Mouse (Mus musculus): ENCODE results near the gene Usp7. TPM values are rescaled to one million over a fixed set of nuclear protein-coding genes. Genes with fewer than 3 reads are reported as not detected.

Usp7 gene
- total and polyA plus RNA-seq, 3 experiments, result 25.9 to 362 (median 150) TPM

- DNase-seq (ENCODE audit: low spot score) (no peak), ATAC-seq (ENCODE audit: extremely low read depth, insufficient number of reproducible peaks, low FRiP score, poor library complexity, severe bottlenecking) (no peak)
- Histone ChIP-seq H3K9me3 (replicated peaks) (no peaks in the 10 kb centered on the region), H3K4me1 (ENCODE audit: insufficient read depth, low read depth, low read length) (peaks cover 50% of the 10 kb centered on the region), H3K4me3 (ENCODE audit: low read depth, low read length) (no peak overlapping the region), H3K36me3 (replicated peaks) (no peaks in the 10 kb centered on the region), H3K27me3 (ENCODE audit: insufficient read depth, low read length) (no peaks in the 10 kb centered on the region)
- TF ChIP-seq GATA1 (IDR thresholded peaks at IDR 0.05; ENCODE audit: borderline replicate concordance, low read length) (no peak), POLR2AphosphoS5 (IDR thresholded peaks at IDR 0.05; ENCODE audit: insufficient replicate concordance, low read depth, low read length) (no peak), CTCF (IDR thresholded peaks at IDR 0.05; ENCODE audit: low read depth, low read length) (no peak), TAL1 (conservative IDR thresholded peaks at IDR 0.05; ENCODE audit: low read depth, low read length) (no peak), GATA2 (IDR thresholded peaks at IDR 0.05; ENCODE audit: borderline replicate concordance, low read depth, low read length) (no peak)
Observed at GRCm38 (mm10) chr16:8743989-8744388, 48.1 kb downstream of the Usp7 start.

GRCm38 (mm10) chr16:8741697-8742096 is 50.4 kb downstream of the Usp7 start:
- TF ChIP-seq GATA1 (IDR thresholded peaks at IDR 0.05; ENCODE audit: borderline replicate concordance, low read length) (no peak), TAL1 (conservative IDR thresholded peaks at IDR 0.05; ENCODE audit: low read depth, low read length) (no peak), GATA2 (IDR thresholded peaks at IDR 0.05; ENCODE audit: borderline replicate concordance, low read depth, low read length) (no peak), POLR2AphosphoS5 (IDR thresholded peaks at IDR 0.05; ENCODE audit: insufficient replicate concordance, low read depth, low read length) (no peak), CTCF (IDR thresholded peaks at IDR 0.05; ENCODE audit: low read depth, low read length) (no peak)
- no peaks in the 10 kb centered on the region for H3K27me3 ChIP-seq (ENCODE audit: insufficient read depth, low read length)
- peaks cover 34% of the 10 kb centered on the region for H3K4me1 ChIP-seq (ENCODE audit: insufficient read depth, low read depth, low read length)
- H3K36me3 ChIP-seq (replicated peaks), result no peaks in the 10 kb centered on the region
- DNase-seq (ENCODE audit: low spot score) (no peak), ATAC-seq (ENCODE audit: extremely low read depth, insufficient number of reproducible peaks, low FRiP score, poor library complexity, severe bottlenecking) (no peak)
- no peaks in the 10 kb centered on the region for H3K9me3 ChIP-seq (replicated peaks)
- H3K4me3 ChIP-seq (ENCODE audit: low read depth, low read length), result no peak overlapping the region

- Histone ChIP-seq H3K27me3 (ENCODE audit: insufficient read depth, low read length) (no peaks in the 10 kb centered on the region), H3K4me1 (ENCODE audit: insufficient read depth, low read depth, low read length) (peaks cover 33% of the 10 kb centered on the region), H3K4me3 (ENCODE audit: low read depth, low read length) (no peak overlapping the region), H3K9me3 (replicated peaks) (no peaks in the 10 kb centered on the region), H3K36me3 (replicated peaks) (peaks cover 1% of the 10 kb centered on the region)
- ATAC-seq (ENCODE audit: extremely low read depth, insufficient number of reproducible peaks, low FRiP score, poor library complexity, severe bottlenecking), result no peak
- DNase-seq (ENCODE audit: low spot score), result no peak
- TF ChIP-seq GATA2 (IDR thresholded peaks at IDR 0.05; ENCODE audit: borderline replicate concordance, low read depth, low read length) (no peak), GATA1 (IDR thresholded peaks at IDR 0.05; ENCODE audit: borderline replicate concordance, low read length) (no peak)
Observed at GRCm38 (mm10) chr16:8741110-8741509, 51.0 kb downstream of the Usp7 start.

- DNase-seq (ENCODE audit: low spot score), result peak; percentile 69
- Histone ChIP-seq H3K9me3 (replicated peaks) (no peaks in the 10 kb centered on the region), H3K4me1 (ENCODE audit: insufficient read depth, low read depth, low read length) (peaks cover 42% of the 10 kb centered on the region)
Observed at GRCm38 (mm10) chr16:8738542-8739514, 53.3 kb downstream of the Usp7 start.

GRCm38 (mm10) chr16:8737666-8738541 is 54.2 kb downstream of the Usp7 start:
- H3K9me3 ChIP-seq (replicated peaks), result no peaks in the 10 kb centered on the region
- H3K4me1 ChIP-seq (ENCODE audit: insufficient read depth, low read depth, low read length), result peaks cover 45% of the 10 kb centered on the region
- H3K27me3 ChIP-seq (ENCODE audit: insufficient read depth, low read length), result no peaks in the 10 kb centered on the region
- H3K4me3 ChIP-seq (ENCODE audit: low read depth, low read length), result peak overlapping the region; percentile 84
- TF ChIP-seq GATA2 (IDR thresholded peaks at IDR 0.05; ENCODE audit: borderline replicate concordance, low read depth, low read length) (no peak), TAL1 (conservative IDR thresholded peaks at IDR 0.05; ENCODE audit: low read depth, low read length) (no peak), GATA1 (IDR thresholded peaks at IDR 0.05; ENCODE audit: borderline replicate concordance, low read length) (no peak), CTCF (IDR thresholded peaks at IDR 0.05; ENCODE audit: low read depth, low read length) (no peak), POLR2AphosphoS5 (IDR thresholded peaks at IDR 0.05; ENCODE audit: insufficient replicate concordance, low read depth, low read length) (no peak)
- ATAC-seq (ENCODE audit: extremely low read depth, insufficient number of reproducible peaks, low FRiP score, poor library complexity, severe bottlenecking) (no peak), DNase-seq (ENCODE audit: low spot score) (no peak)
- peaks cover 31% of the 10 kb centered on the region for H3K36me3 ChIP-seq (replicated peaks)

More at GRCm38 (mm10) chr16:8738542-8739514, 53.3 kb downstream of the Usp7 start:
- Histone ChIP-seq H3K27me3 (ENCODE audit: insufficient read depth, low read length) (no peaks in the 10 kb centered on the region), H3K4me3 (ENCODE audit: low read depth, low read length) (peak overlapping the region; percentile 84), H3K36me3 (replicated peaks) (peaks cover 23% of the 10 kb centered on the region)
- ATAC-seq (ENCODE audit: extremely low read depth, insufficient number of reproducible peaks, low FRiP score, poor library complexity, severe bottlenecking), result peak; percentile 67
- no peak for TF ChIP-seq TAL1 (conservative IDR thresholded peaks at IDR 0.05; ENCODE audit: low read depth, low read length)
- TF ChIP-seq POLR2AphosphoS5 (IDR thresholded peaks at IDR 0.05; ENCODE audit: insufficient replicate concordance, low read depth, low read length), result no peak
- no peak for TF ChIP-seq GATA1 (IDR thresholded peaks at IDR 0.05; ENCODE audit: borderline replicate concordance, low read length)
- no peak for TF ChIP-seq GATA2 (IDR thresholded peaks at IDR 0.05; ENCODE audit: borderline replicate concordance, low read depth, low read length)
- TF ChIP-seq CTCF (IDR thresholded peaks at IDR 0.05; ENCODE audit: low read depth, low read length), result no peak

- no peak for TF ChIP-seq GATA1 (IDR thresholded peaks at IDR 0.05; ENCODE audit: borderline replicate concordance, low read length)
- TF ChIP-seq POLR2AphosphoS5 (IDR thresholded peaks at IDR 0.05; ENCODE audit: insufficient replicate concordance, low read depth, low read length), result no peak
- TF ChIP-seq TAL1 (conservative IDR thresholded peaks at IDR 0.05; ENCODE audit: low read depth, low read length), result no peak
- no peak for TF ChIP-seq GATA2 (IDR thresholded peaks at IDR 0.05; ENCODE audit: borderline replicate concordance, low read depth, low read length)
- no peak for TF ChIP-seq CTCF (IDR thresholded peaks at IDR 0.05; ENCODE audit: low read depth, low read length)
- Histone ChIP-seq H3K4me1 (ENCODE audit: insufficient read depth, low read depth, low read length) (peaks cover 45% of the 10 kb centered on the region), H3K4me3 (ENCODE audit: low read depth, low read length) (peak overlapping the region; percentile 84), H3K36me3 (replicated peaks) (peaks cover 35% of the 10 kb centered on the region), H3K27me3 (ENCODE audit: insufficient read depth, low read length) (no peaks in the 10 kb centered on the region), H3K9me3 (replicated peaks) (no peaks in the 10 kb centered on the region)
- DNase-seq (ENCODE audit: low spot score) (no peak), ATAC-seq (ENCODE audit: extremely low read depth, insufficient number of reproducible peaks, low FRiP score, poor library complexity, severe bottlenecking) (no peak)
Observed at GRCm38 (mm10) chr16:8737341-8737665, 54.8 kb downstream of the Usp7 start.

All from G1E (cell line).